Mouse (Mus musculus): ENCODE data around the gene Hs6st1. TPM values are rescaled to one million over a fixed set of nuclear protein-coding genes. Genes with fewer than 3 reads are reported as not detected.

Hs6st1 gene
- polyA plus RNA-seq, 1 experiment = 75.6 TPM

DNA sequence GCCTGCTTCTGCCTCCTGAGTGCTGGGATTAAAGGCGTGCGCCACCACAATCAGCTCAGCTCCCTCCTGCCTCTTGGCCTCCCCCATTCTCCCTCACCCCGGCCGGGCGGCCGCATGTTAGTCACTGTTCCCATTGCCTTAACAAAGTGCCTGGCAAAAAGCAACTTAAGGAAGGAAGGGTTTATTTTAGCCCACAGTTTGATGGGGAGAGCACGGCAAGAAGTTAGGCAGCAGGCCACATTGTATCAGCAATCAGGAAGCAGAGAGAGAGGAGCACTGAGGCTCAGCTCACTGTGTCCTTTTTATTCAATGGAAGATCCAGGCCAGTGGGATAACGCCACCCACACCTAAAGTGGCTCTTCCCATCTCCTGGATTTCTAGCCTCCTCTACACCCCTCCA lies 61.7 kb downstream of the Hs6st1 start:
- no peak overlapping the region for H3K9ac ChIP-seq (ENCODE audit: low read depth, poor library complexity, severe bottlenecking)
- H3K27ac ChIP-seq (ENCODE audit: insufficient read depth, low read length) = no peak overlapping the region
- H3K9me3 ChIP-seq (replicated peaks; ENCODE audit: control insufficient read depth, insufficient read depth, low read length, poor library complexity, severe bottlenecking) = no peaks in the 10 kb centered on the region
- TF ChIP-seq POLR2A (IDR thresholded peaks at IDR 0.05; ENCODE audit: insufficient read depth, low read length) = no peak
- TF ChIP-seq EP300 (IDR thresholded peaks at IDR 0.05; ENCODE audit: insufficient read depth, low read depth, low read length) = no peak
- no peak for TF ChIP-seq CTCF (IDR thresholded peaks at IDR 0.05; ENCODE audit: low read depth, low read length)
- H3K27me3 ChIP-seq (ENCODE audit: control insufficient read depth, insufficient read depth, low read length, poor library complexity, severe bottlenecking) = no peaks in the 10 kb centered on the region
- H3K36me3 ChIP-seq (ENCODE audit: control insufficient read depth, insufficient read depth, low read length, poor library complexity, severe bottlenecking) = no peaks in the 10 kb centered on the region
- no peaks in the 10 kb centered on the region for H3K4me1 ChIP-seq (ENCODE audit: control insufficient read depth, insufficient read depth, low read length)
- H3K4me3 ChIP-seq (ENCODE audit: low read depth, low read length) = no peak overlapping the region

DNA sequence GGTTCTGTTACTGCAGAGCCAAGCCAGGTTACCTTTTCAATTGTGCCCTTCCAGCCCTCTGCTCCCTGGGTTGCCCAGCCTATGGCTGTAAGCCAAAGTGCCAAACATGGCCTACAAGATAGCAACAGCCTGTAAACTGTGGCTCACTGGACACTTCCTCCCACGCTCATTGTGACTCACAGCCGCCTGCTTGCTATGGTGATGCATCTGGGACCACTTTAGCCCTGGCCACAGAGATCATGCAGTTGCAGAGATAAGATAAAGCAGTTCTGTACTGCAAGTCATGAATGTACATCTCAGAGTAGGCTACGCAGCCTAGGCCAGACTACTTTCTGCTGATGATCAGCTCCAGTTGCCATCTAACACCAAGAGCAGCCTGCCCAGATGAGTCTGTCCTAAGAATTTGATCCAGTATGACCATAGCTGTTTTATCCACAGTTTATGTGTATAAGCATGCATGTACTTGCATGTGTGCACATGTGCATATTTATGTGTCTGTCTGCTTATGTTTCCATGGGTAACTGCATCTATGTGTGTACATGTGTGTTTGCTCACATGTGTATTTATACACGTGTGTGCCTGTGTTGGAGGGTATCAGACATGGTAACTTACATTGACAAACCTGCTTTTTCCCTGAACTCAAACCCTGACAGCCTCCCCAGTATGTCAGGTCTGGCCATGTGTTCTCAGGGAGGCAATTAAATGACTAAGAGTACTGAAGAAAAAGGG lies 62.3 kb downstream of the Hs6st1 start:
- Histone ChIP-seq H3K27me3 (ENCODE audit: control insufficient read depth, insufficient read depth, low read length, poor library complexity, severe bottlenecking) (no peaks in the 10 kb centered on the region), H3K36me3 (ENCODE audit: control insufficient read depth, insufficient read depth, low read length, poor library complexity, severe bottlenecking) (no peaks in the 10 kb centered on the region), H3K4me3 (ENCODE audit: low read depth, low read length) (no peak overlapping the region), H3K4me1 (ENCODE audit: control insufficient read depth, insufficient read depth, low read length) (no peaks in the 10 kb centered on the region), H3K27ac (ENCODE audit: insufficient read depth, low read length) (no peak overlapping the region), H3K9me3 (replicated peaks; ENCODE audit: control insufficient read depth, insufficient read depth, low read length, poor library complexity, severe bottlenecking) (no peaks in the 10 kb centered on the region), H3K9ac (ENCODE audit: low read depth, poor library complexity, severe bottlenecking) (no peak overlapping the region)
- no peak for TF ChIP-seq EP300 (IDR thresholded peaks at IDR 0.05; ENCODE audit: insufficient read depth, low read depth, low read length)
- no peak for TF ChIP-seq POLR2A (IDR thresholded peaks at IDR 0.05; ENCODE audit: insufficient read depth, low read length)
- TF ChIP-seq CTCF (IDR thresholded peaks at IDR 0.05; ENCODE audit: low read depth, low read length) = no peak

DNA sequence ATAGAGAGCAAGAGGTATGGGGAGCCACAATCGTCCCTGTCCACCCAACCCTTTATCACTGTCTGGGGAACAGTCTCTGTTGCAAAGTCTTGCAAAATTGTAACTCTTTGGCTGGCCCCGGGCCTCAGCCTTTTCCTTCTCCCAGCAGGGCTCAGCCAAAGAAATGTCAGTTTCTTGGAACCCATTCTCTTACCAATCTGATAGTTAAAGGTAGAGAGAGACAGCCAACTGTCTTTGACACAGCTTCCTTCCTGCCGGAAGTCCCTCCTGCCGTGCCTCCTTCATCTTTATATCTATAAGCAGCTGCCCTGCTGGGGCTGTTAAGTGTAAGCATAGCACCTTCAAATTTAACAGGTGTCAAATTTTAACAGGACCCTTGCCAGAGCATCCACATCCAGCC lies 63.0 kb downstream of the Hs6st1 start:
- TF ChIP-seq EP300 (IDR thresholded peaks at IDR 0.05; ENCODE audit: insufficient read depth, low read depth, low read length) (no peak), POLR2A (IDR thresholded peaks at IDR 0.05; ENCODE audit: insufficient read depth, low read length) (no peak), CTCF (IDR thresholded peaks at IDR 0.05; ENCODE audit: low read depth, low read length) (no peak)
- Histone ChIP-seq H3K9me3 (replicated peaks; ENCODE audit: control insufficient read depth, insufficient read depth, low read length, poor library complexity, severe bottlenecking) (no peaks in the 10 kb centered on the region), H3K4me3 (ENCODE audit: low read depth, low read length) (no peak overlapping the region), H3K27me3 (ENCODE audit: control insufficient read depth, insufficient read depth, low read length, poor library complexity, severe bottlenecking) (no peaks in the 10 kb centered on the region), H3K27ac (ENCODE audit: insufficient read depth, low read length) (no peak overlapping the region), H3K9ac (ENCODE audit: low read depth, poor library complexity, severe bottlenecking) (no peak overlapping the region), H3K36me3 (ENCODE audit: control insufficient read depth, insufficient read depth, low read length, poor library complexity, severe bottlenecking) (no peaks in the 10 kb centered on the region), H3K4me1 (ENCODE audit: control insufficient read depth, insufficient read depth, low read length) (no peaks in the 10 kb centered on the region)

DNA sequence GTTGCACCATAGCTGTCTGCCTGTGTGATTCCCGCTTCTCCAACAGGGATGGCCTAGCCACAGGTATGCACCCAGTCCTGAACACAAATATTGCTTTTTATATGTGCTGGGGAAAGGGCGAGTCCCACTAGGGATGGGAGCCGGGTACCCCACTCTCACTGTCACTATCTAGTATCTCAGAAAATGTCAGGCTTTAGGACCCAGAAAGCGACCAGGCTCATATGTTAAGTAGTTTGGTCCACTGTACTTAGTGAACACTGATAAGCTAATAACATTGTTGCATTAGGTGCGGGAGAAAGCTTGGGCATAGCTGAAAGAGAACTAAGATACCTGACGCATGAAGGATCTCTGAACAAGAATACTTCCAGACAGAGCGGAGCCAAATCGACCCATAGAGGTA lies 63.6 kb downstream of the Hs6st1 start:
- Histone ChIP-seq H3K4me3 (ENCODE audit: low read depth, low read length) (no peak overlapping the region), H3K27ac (ENCODE audit: insufficient read depth, low read length) (no peak overlapping the region), H3K36me3 (ENCODE audit: control insufficient read depth, insufficient read depth, low read length, poor library complexity, severe bottlenecking) (no peaks in the 10 kb centered on the region), H3K9ac (ENCODE audit: low read depth, poor library complexity, severe bottlenecking) (no peak overlapping the region), H3K4me1 (ENCODE audit: control insufficient read depth, insufficient read depth, low read length) (no peaks in the 10 kb centered on the region), H3K9me3 (replicated peaks; ENCODE audit: control insufficient read depth, insufficient read depth, low read length, poor library complexity, severe bottlenecking) (no peaks in the 10 kb centered on the region), H3K27me3 (ENCODE audit: control insufficient read depth, insufficient read depth, low read length, poor library complexity, severe bottlenecking) (no peaks in the 10 kb centered on the region)
- TF ChIP-seq EP300 (IDR thresholded peaks at IDR 0.05; ENCODE audit: insufficient read depth, low read depth, low read length) = no peak
- TF ChIP-seq POLR2A (IDR thresholded peaks at IDR 0.05; ENCODE audit: insufficient read depth, low read length) = no peak
- no peak for TF ChIP-seq CTCF (IDR thresholded peaks at IDR 0.05; ENCODE audit: low read depth, low read length)

DNA sequence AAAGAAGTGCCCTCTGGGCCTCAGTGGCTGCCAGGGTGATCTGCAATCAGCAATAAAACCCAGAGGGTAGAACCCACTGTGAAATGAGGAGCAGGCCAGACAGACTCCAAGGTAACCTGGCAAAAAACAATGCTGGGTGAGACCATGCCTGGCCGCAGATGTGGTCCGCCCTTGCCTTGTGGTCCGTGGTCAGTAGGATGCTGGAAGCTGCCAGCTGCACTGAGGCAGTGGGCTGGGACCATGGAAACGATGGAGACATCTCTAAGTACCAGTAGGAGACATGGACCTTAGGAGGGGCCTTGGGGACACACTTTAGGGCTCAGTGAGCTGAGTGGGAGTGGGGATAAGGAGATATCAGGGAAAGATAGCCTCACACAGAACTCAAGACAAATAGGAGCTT lies 64.0 kb downstream of the Hs6st1 start:
- no peak overlapping the region for H3K27ac ChIP-seq (ENCODE audit: insufficient read depth, low read length)

DNA sequence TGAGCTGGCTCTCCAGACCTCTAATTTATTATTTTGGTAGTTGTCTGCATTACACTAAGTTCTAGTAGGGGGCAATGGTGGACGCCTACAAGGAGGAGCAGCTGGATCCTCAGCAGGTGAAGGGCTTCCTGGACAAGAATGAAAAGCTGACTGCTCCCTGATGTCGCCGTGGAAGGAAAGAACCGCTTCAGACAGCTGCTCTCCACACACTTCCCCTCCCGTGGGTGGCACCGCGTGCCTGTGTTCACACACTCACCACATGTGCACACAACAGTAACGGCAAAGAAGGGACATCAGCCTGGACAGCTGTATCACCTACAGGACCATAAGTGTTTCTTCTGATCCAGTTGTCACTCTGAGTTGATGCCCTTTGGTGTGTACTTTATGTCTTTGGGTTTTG lies 64.8 kb downstream of the Hs6st1 start:
- Histone ChIP-seq H3K9me3 (replicated peaks; ENCODE audit: control insufficient read depth, insufficient read depth, low read length, poor library complexity, severe bottlenecking) (no peaks in the 10 kb centered on the region), H3K27me3 (ENCODE audit: control insufficient read depth, insufficient read depth, low read length, poor library complexity, severe bottlenecking) (no peaks in the 10 kb centered on the region), H3K4me3 (ENCODE audit: low read depth, low read length) (no peak overlapping the region), H3K36me3 (ENCODE audit: control insufficient read depth, insufficient read depth, low read length, poor library complexity, severe bottlenecking) (no peaks in the 10 kb centered on the region), H3K27ac (ENCODE audit: insufficient read depth, low read length) (no peak overlapping the region), H3K9ac (ENCODE audit: low read depth, poor library complexity, severe bottlenecking) (no peak overlapping the region), H3K4me1 (ENCODE audit: control insufficient read depth, insufficient read depth, low read length) (no peaks in the 10 kb centered on the region)
- TF ChIP-seq POLR2A (IDR thresholded peaks at IDR 0.05; ENCODE audit: insufficient read depth, low read length) = no peak
- TF ChIP-seq EP300 (IDR thresholded peaks at IDR 0.05; ENCODE audit: insufficient read depth, low read depth, low read length) = no peak
- no peak for TF ChIP-seq CTCF (IDR thresholded peaks at IDR 0.05; ENCODE audit: low read depth, low read length)

More for the DNA sequence above, 64.0 kb downstream of the Hs6st1 start:
- no peaks in the 10 kb centered on the region for H3K9me3 ChIP-seq (replicated peaks; ENCODE audit: control insufficient read depth, insufficient read depth, low read length, poor library complexity, severe bottlenecking)
- no peaks in the 10 kb centered on the region for H3K27me3 ChIP-seq (ENCODE audit: control insufficient read depth, insufficient read depth, low read length, poor library complexity, severe bottlenecking)
- no peaks in the 10 kb centered on the region for H3K36me3 ChIP-seq (ENCODE audit: control insufficient read depth, insufficient read depth, low read length, poor library complexity, severe bottlenecking)
- no peak for TF ChIP-seq POLR2A (IDR thresholded peaks at IDR 0.05; ENCODE audit: insufficient read depth, low read length)
- TF ChIP-seq EP300 (IDR thresholded peaks at IDR 0.05; ENCODE audit: insufficient read depth, low read depth, low read length) = no peak
- no peak for TF ChIP-seq CTCF (IDR thresholded peaks at IDR 0.05; ENCODE audit: low read depth, low read length)
- no peak overlapping the region for H3K4me3 ChIP-seq (ENCODE audit: low read depth, low read length)
- H3K9ac ChIP-seq (ENCODE audit: low read depth, poor library complexity, severe bottlenecking) = no peak overlapping the region
- H3K4me1 ChIP-seq (ENCODE audit: control insufficient read depth, insufficient read depth, low read length) = no peaks in the 10 kb centered on the region

All from ES-Bruce4 (cell line).